Mouse (Mus musculus) stomach, embryonic 14.5 days (tissue): Measurements from ENCODE around the gene Mindy4. TPM values are rescaled to one million over a fixed set of nuclear protein-coding genes. Genes with fewer than 3 reads are reported as not detected.
A peak's percentile ranks its signal among the peaks of the same experiment; 100 is the strongest.

ENCODE experiments used
- ATAC-seq: fragments of 200-750 bp; cut with Nextera tagmentation; 2 replicates; pipeline ENCODE4 v1.8.0; 2017; ENCODE audit warnings: low read depth, moderate TSS enrichment; ENCODE audit not compliant: insufficient number of reproducible peaks, insufficient read depth, low FRiP score
- H3K27ac ChIP-seq: fragments of 300-500 bp; sonication (generic); 2 replicates; pipeline ENCODE4 v1.5.1; 2014; ENCODE audit warnings: mild to moderate bottlenecking, low read length, moderate library complexity, mixed read lengths
- H3K27me3 ChIP-seq: fragments of 300-500 bp; sonication (generic); 2 replicates; pipeline ENCODE4 v1.6.1; 2014; ENCODE audit warnings: low read length, control low read depth, mixed read lengths; ENCODE audit not compliant: control insufficient read depth, insufficient read depth
- H3K36me3 ChIP-seq: fragments of 300-500 bp; sonication (generic); 2 replicates; pipeline ENCODE4 v1.6.1; 2014; ENCODE audit warnings: mild to moderate bottlenecking, control low read depth, low read length, moderate library complexity, mixed read lengths; ENCODE audit not compliant: control insufficient read depth, insufficient read depth
- H3K4me1 ChIP-seq: fragments of 300-500 bp; sonication (generic); 2 replicates; pipeline ENCODE4 v1.6.1; 2014; ENCODE audit warnings: low read length, control low read depth, mixed read lengths; ENCODE audit not compliant: control insufficient read depth, insufficient read depth
- H3K4me2 ChIP-seq: fragments of 300-500 bp; sonication (generic); replicated peaks from 2 replicates; pipeline ENCODE4 v1.6.1; 2014; ENCODE audit warnings: low read depth, low read length, control low read depth
- H3K4me3 ChIP-seq: fragments of 300-500 bp; sonication (generic); 2 replicates; pipeline ENCODE4 v1.5.1; 2014; ENCODE audit warnings: low read depth, low read length, control low read depth
- H3K9ac ChIP-seq: fragments of 300-500 bp; sonication (generic); replicated peaks from 2 replicates; pipeline ENCODE4 v1.6.1; 2014; ENCODE audit warnings: low read depth, mild to moderate bottlenecking, control low read depth, low read length, moderate library complexity, mixed read lengths
- H3K9me3 ChIP-seq: fragments of 300-500 bp; sonication (generic); 2 replicates; pipeline ENCODE4 v1.6.1; 2016; ENCODE audit warnings: low read depth, low read length, control low read depth; ENCODE audit not compliant: control insufficient read depth
- WGBS: fragments of 180-500 bp; shearing (Covaris S2); extraction: QIAGEN DNeasy Blood & Tissue Kit; methylation state at CpG from one replicate; pipeline ENCODE4 v1.1.7; 2014; 5-methylcytosine and 5-hydroxymethylcytosine counted together
- polyA plus RNA-seq: library from polyadenylated mRNA; unstranded; fragments of >200 nt; fragmentation: Nextera tagmentation; extraction: Ambion mirVana; gene quantifications from 2 replicates; pipeline ENCODE4 v1.2.1, GENCODE M21; 2014

Mindy4 gene
- polyA plus RNA-seq, 1 experiment from 2014 or later = 18.0 TPM

GRCm38 (mm10) chr6:55218232-55218631, 15.0 kb downstream of the Mindy4 start:
- no peak overlapping the region for H3K4me2 ChIP-seq
- no peak overlapping the region for H3K27ac ChIP-seq
- H3K27me3 ChIP-seq = no peaks in the 10 kb centered on the region
- peaks cover 15% of the 10 kb centered on the region; the same call in 1 of the 2 replicates for H3K36me3 ChIP-seq
- H3K4me3 ChIP-seq = no peak overlapping the region
- no peaks in the 10 kb centered on the region for H3K4me1 ChIP-seq
- ATAC-seq = no peak
- no peaks in the 10 kb centered on the region for H3K9me3 ChIP-seq
- H3K9ac ChIP-seq = no peak overlapping the region
- 86% methylated on average over 9 of the region's 9 CpGs for WGBS

GRCm38 (mm10) chr6:55223986-55224385, 20.8 kb downstream of the Mindy4 start:
- H3K27me3 ChIP-seq = no peaks in the 10 kb centered on the region
- no peaks in the 10 kb centered on the region for H3K4me1 ChIP-seq
- H3K4me2 ChIP-seq = no peak overlapping the region
- no peak for ATAC-seq
- no peak overlapping the region for H3K27ac ChIP-seq
- H3K36me3 ChIP-seq = peaks cover 15% of the 10 kb centered on the region; the same call in 1 of the 2 replicates
- WGBS = 91% methylated on average over 8 of the region's 8 CpGs
- H3K9me3 ChIP-seq = no peaks in the 10 kb centered on the region
- H3K9ac ChIP-seq = no peak overlapping the region
- H3K4me3 ChIP-seq = no peak overlapping the region

GRCm38 (mm10) chr6:55230048-55230447, 26.9 kb downstream of the Mindy4 start:
- H3K27ac ChIP-seq = no peak overlapping the region
- ATAC-seq = no peak
- 80% methylated on average over 8 of the region's 8 CpGs for WGBS
- no peaks in the 10 kb centered on the region for H3K27me3 ChIP-seq
- no peak overlapping the region for H3K9ac ChIP-seq
- H3K9me3 ChIP-seq = no peaks in the 10 kb centered on the region
- H3K4me1 ChIP-seq = peaks cover under 1% of the 10 kb centered on the region; the same call in 1 of the 2 replicates
- no peak overlapping the region for H3K4me3 ChIP-seq
- no peak overlapping the region for H3K4me2 ChIP-seq
- no peaks in the 10 kb centered on the region; the same call in 1 of the 2 replicates for H3K36me3 ChIP-seq

- 89% methylated on average over 7 of the region's 7 CpGs for WGBS
- ATAC-seq = no peak
- no peaks in the 10 kb centered on the region; the same call in 1 of the 2 replicates for H3K36me3 ChIP-seq
- H3K9me3 ChIP-seq = no peaks in the 10 kb centered on the region
- peaks cover 7% of the 10 kb centered on the region; the same call in 1 of the 2 replicates for H3K4me1 ChIP-seq
- no peak overlapping the region for H3K4me2 ChIP-seq
- no peak overlapping the region for H3K4me3 ChIP-seq
- no peak overlapping the region for H3K9ac ChIP-seq
- H3K27me3 ChIP-seq = no peaks in the 10 kb centered on the region
- no peak overlapping the region for H3K27ac ChIP-seq
These were observed 28.9 kb downstream of the Mindy4 start for GRCm38 (mm10) chr6:55232101-55232500.

GRCm38 (mm10) chr6:55232524-55233264, 29.5 kb downstream of the Mindy4 start:
- Histone ChIP-seq H3K4me2 (no peak overlapping the region), H3K4me1 (peaks cover 7% of the 10 kb centered on the region; the same call in 1 of the 2 replicates), H3K27me3 (no peaks in the 10 kb centered on the region), H3K27ac (no peak overlapping the region), H3K9me3 (no peaks in the 10 kb centered on the region), H3K9ac (no peak overlapping the region), H3K4me3 (no peak overlapping the region), H3K36me3 (no peaks in the 10 kb centered on the region; the same call in 1 of the 2 replicates)
- WGBS = 69% methylated on average over 3 of the region's 3 CpGs
- ATAC-seq = peak; percentile 29; the same call in 1 of the 2 replicates

- Histone ChIP-seq H3K36me3 (no peaks in the 10 kb centered on the region; the same call in 1 of the 2 replicates), H3K4me3 (no peak overlapping the region), H3K27me3 (no peaks in the 10 kb centered on the region), H3K9ac (no peak overlapping the region), H3K4me2 (no peak overlapping the region), H3K4me1 (peaks cover 7% of the 10 kb centered on the region; the same call in 1 of the 2 replicates), H3K27ac (no peak overlapping the region), H3K9me3 (no peaks in the 10 kb centered on the region)
- no peak for ATAC-seq
- 92% methylated on average over 5 of the region's 5 CpGs for WGBS
These were observed 30.1 kb downstream of the Mindy4 start for GRCm38 (mm10) chr6:55233326-55233725.

- no peak overlapping the region for H3K27ac ChIP-seq
- H3K4me2 ChIP-seq = no peak overlapping the region
- 81% methylated on average over 6 of the region's 6 CpGs for WGBS
- H3K9ac ChIP-seq = no peak overlapping the region
- no peaks in the 10 kb centered on the region for H3K9me3 ChIP-seq
- H3K36me3 ChIP-seq = no peaks in the 10 kb centered on the region; the same call in 1 of the 2 replicates
- H3K4me3 ChIP-seq = no peak overlapping the region
- no peak for ATAC-seq
- H3K27me3 ChIP-seq = no peaks in the 10 kb centered on the region
- H3K4me1 ChIP-seq = peaks cover 7% of the 10 kb centered on the region; the same call in 1 of the 2 replicates
These were observed 31.5 kb downstream of the Mindy4 start for GRCm38 (mm10) chr6:55234636-55235035.

GRCm38 (mm10) chr6:55235733-55236132, 32.5 kb downstream of the Mindy4 start:
- no peaks in the 10 kb centered on the region; the same call in 1 of the 2 replicates for H3K36me3 ChIP-seq
- no peaks in the 10 kb centered on the region for H3K27me3 ChIP-seq
- no peak overlapping the region for H3K27ac ChIP-seq
- 40% methylated on average over 4 of the region's 4 CpGs for WGBS
- H3K9ac ChIP-seq = no peak overlapping the region
- ATAC-seq = no peak
- peaks cover 7% of the 10 kb centered on the region; the same call in 1 of the 2 replicates for H3K4me1 ChIP-seq
- no peaks in the 10 kb centered on the region for H3K9me3 ChIP-seq
- H3K4me2 ChIP-seq = no peak overlapping the region
- H3K4me3 ChIP-seq = no peak overlapping the region
